Mouse (Mus musculus) layer of hippocampus, adult 9-10 months (tissue): ENCODE results near the gene 1700029P11Rik.

Experiments
- DNase-seq: peaks from one replicate; pipeline ENCODE4 v3.0.0; 2022; ENCODE audit warnings: low spot score

Gene 1700029P11Rik

GRCm38 (mm10) chr15:81980321-81980720 is at the start of gene 1700029P11Rik:
Gene 1700029P11Rik (plus strand): TSS chr15:81980540.
- DNase-seq: no peak

GRCm38 (mm10) chr15:81932951-81933470 is 47.3 kb upstream of the 1700029P11Rik start:
- DNase-seq: no peak

- DNase-seq: no peak
These were observed 46.4 kb upstream of the 1700029P11Rik start for GRCm38 (mm10) chr15:81933986-81934385.

- no peak for DNase-seq
These were observed 44.3 kb upstream of the 1700029P11Rik start for GRCm38 (mm10) chr15:81935869-81936637.

GRCm38 (mm10) chr15:81936679-81937078 is 43.7 kb upstream of the 1700029P11Rik start, which contains the start of gene Csdc2:
Gene Csdc2 (plus strand): TSS chr15:81936759.
- no peak for DNase-seq

- DNase-seq: no peak
These were observed 43.0 kb upstream of the 1700029P11Rik start for GRCm38 (mm10) chr15:81937098-81937972.

GRCm38 (mm10) chr15:81938246-81938645 is 42.1 kb upstream of the 1700029P11Rik start:
- DNase-seq: no peak

GRCm38 (mm10) chr15:81939157-81939715 is 41.1 kb upstream of the 1700029P11Rik start:
- no peak for DNase-seq

- no peak for DNase-seq
These were observed 40.6 kb upstream of the 1700029P11Rik start for GRCm38 (mm10) chr15:81939774-81940173.

GRCm38 (mm10) chr15:81940219-81940618 is 40.1 kb upstream of the 1700029P11Rik start:
- no peak for DNase-seq

- DNase-seq: no peak
These were observed 39.3 kb upstream of the 1700029P11Rik start for GRCm38 (mm10) chr15:81941010-81941409.

GRCm38 (mm10) chr15:81943176-81943749 is 37.1 kb upstream of the 1700029P11Rik start:
- no peak for DNase-seq

- DNase-seq: no peak
These were observed 31.3 kb upstream of the 1700029P11Rik start for GRCm38 (mm10) chr15:81949076-81949475.

GRCm38 (mm10) chr15:81949476-81950131 is 30.7 kb upstream of the 1700029P11Rik start:
- no peak for DNase-seq

- DNase-seq: no peak
These were observed 29.6 kb upstream of the 1700029P11Rik start for GRCm38 (mm10) chr15:81950716-81951115.

- DNase-seq: no peak
These were observed 29.2 kb upstream of the 1700029P11Rik start for GRCm38 (mm10) chr15:81951159-81951558.

GRCm38 (mm10) chr15:81952310-81952709 is 28.0 kb upstream of the 1700029P11Rik start:
- no peak for DNase-seq

GRCm38 (mm10) chr15:81954151-81954583 is 26.2 kb upstream of the 1700029P11Rik start:
- DNase-seq: no peak

- no peak for DNase-seq
These were observed 25.6 kb upstream of the 1700029P11Rik start for GRCm38 (mm10) chr15:81954716-81955115.

GRCm38 (mm10) chr15:81955414-81955813 is 24.9 kb upstream of the 1700029P11Rik start:
- DNase-seq: no peak

- DNase-seq: no peak
These were observed 23.9 kb upstream of the 1700029P11Rik start for GRCm38 (mm10) chr15:81956457-81956856.
